Mouse (Mus musculus) lung, postnatal 0 days (tissue): ENCODE measurements around the gene Prss46.

Experiments
- CTCF ChIP-seq: IDR thresholded peaks from 2 replicates; pipeline ENCODE4 v1.5.1; 2016; ENCODE audit warnings: antibody characterized with exemption, mild to moderate bottlenecking
- EP300 ChIP-seq: IDR thresholded peaks from 2 replicates; pipeline ENCODE4 v1.6.1; 2016; ENCODE audit warnings: antibody characterized with exemption, mild to moderate bottlenecking, control low read depth

GRCm38 (mm10) chr9:110875288-110875695 lies 31.0 kb downstream of the Prss46 start:
- TF ChIP-seq CTCF (no peak), EP300 (no peak)
